Mouse (Mus musculus): ENCODE data around the gene Hpdl.
"Not testable (repeated sequence)": the region's sequence is repeated elsewhere in the genome, so short reads cannot be mapped to it uniquely, and the experiment has no call there.

Hpdl gene

DNA sequence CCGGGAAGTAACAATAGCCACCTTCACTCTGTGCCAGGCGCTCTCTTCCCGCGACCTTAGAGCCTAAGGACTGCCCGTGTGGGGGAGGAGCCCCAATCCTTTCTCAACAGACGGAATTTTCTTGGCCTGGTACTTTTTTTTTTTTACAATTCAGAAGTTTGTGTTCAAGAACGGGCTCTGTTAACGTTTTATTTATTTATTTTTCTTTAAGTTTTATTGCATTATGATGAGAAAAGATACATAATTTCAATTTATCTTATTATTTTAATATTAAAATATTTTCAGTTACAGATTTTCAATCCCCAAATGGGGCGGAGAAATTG lies at the start of gene Hpdl:
Hpdl (minus strand) TSS at position 14 of the 323 bp plus-strand sequence.
- no peak for DNase-seq (ENCODE audit: low read depth, low spot score)

GRCm38 (mm10) chr4:116869898-116870297 lies 48.4 kb upstream of the Hpdl start:
- DNase-seq (ENCODE audit: low read depth, low spot score), result no peak

GRCm38 (mm10) chr4:116862023-116862422 lies 40.5 kb upstream of the Hpdl start:
- no peak for DNase-seq (ENCODE audit: low read depth, low spot score)

DNA sequence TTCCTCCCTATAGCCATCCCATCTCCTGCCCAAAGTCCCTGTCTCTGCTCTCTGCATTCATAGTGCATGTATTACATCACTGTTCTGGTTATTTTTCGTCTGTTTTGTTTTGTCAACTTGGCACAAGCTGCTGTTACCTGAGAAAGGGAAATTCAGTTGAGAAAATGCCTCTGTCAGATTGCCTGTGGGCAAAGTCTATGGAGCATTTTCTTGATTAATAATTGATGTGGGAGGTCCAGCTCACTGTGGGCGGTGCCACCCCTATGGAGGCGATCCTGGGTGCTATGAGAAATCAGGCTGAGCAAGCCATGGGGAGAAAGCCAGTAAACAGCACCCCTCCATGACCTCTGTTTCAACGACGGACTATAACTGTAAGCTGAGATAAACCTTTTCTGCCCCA lies 38.2 kb upstream of the Hpdl start:
- DNase-seq (ENCODE audit: low read depth, low spot score), result no peak

GRCm38 (mm10) chr4:116857203-116857602 lies 35.7 kb upstream of the Hpdl start:
- no peak for DNase-seq (ENCODE audit: low read depth, low spot score)

DNA sequence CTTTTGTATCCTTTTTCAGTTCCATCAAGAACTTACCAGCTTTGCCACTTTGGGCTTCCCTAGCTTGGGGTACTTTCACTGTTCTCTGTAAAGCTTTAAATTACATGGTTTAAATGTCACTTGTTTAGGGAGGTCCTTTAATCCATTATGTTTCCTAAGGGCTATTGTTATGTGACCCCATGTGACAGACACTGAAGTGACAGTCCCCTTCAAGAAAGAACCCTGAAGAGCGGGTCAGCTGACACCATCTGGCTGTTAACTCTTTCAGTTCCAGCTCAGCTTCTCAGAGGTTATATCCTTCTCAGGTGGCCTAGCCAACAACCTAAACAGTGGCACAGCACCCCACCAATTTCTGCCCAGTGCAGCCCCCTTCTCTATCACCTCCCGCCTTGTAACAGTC lies 32.8 kb upstream of the Hpdl start:
- DNase-seq (ENCODE audit: low read depth, low spot score), result no peak

GRCm38 (mm10) chr4:116849901-116850300 lies 28.4 kb upstream of the Hpdl start:
- no peak for DNase-seq (ENCODE audit: low read depth, low spot score)

GRCm38 (mm10) chr4:116844324-116844723 lies 22.8 kb upstream of the Hpdl start:
- no peak for DNase-seq (ENCODE audit: low read depth, low spot score)

DNA sequence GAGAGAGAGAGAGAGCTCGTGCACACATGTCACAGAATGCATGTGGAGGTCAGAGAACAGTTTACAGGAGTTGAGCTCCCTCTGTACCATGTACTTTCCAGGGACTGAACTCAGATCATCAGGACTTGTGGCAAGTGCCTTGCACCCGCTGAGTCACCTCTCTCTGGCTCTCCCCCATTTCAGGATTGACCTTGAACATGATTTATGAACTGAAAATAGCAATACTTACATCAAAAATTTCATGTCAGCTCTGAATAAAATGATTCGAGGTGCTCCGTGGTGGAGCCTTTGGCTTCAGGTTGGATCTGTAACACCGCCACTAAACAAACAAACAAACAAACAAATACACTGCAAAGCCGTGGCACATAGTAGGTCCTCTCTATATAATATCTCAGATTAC lies 19.3 kb upstream of the Hpdl start:
- DNase-seq (ENCODE audit: low read depth, low spot score), result no peak

DNA sequence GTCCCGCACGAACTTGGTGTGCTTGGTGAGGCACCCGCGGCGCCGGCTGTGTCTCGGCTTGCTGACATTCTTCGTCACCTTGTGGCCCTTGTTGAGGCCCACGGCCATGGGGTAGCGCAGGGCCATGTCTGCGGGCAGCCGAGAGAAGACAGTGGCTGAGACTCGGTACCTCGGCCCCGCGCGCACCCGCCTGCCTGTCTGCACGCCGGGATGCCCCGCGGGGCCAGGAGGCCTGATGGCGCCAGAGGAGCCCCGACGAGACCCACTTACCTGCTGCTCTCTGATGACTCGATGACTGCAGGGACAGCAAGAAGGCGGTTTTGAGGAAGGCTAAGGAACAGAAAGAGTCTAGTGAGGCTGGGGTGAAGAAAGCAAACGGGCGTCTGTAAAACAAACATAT lies 18.6 kb upstream of the Hpdl start:
- DNase-seq (ENCODE audit: low read depth, low spot score), result not testable (repeated sequence)

DNA sequence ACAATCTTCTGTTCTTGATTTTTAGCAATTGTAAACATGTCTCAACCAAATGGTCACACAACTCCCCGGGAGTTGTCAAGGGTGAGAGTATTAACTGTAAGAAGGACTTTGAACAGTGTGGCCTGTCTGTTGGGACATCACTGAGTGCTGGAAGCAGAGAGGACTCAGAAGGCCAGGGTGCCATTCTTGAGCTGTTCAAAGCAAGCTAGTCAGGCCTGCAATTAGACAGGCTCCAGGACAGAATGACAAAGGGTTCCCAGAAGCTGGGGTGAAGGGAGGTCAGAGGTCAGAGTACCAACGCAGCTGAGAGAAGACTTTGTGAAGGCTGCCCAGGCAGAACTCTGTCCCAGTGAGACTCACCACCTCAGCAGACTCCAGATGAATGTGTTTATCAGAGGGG lies 17.5 kb upstream of the Hpdl start:
- no peak for DNase-seq (ENCODE audit: low read depth, low spot score)

DNA sequence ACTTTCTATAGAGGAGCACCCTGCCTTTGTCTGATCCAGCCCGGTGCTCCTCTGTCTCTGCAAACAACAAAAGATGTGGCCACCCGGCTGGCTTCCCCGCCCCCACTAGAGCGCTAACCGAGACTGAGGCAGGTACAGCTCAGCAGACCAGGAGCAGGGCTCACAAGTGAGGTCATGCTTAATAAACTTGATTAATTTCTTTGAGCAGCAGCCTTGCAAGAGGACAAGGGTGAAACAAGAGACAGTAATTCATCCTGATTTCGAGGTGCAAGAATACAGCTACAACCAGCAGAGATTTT lies 8.5 kb upstream of the Hpdl start:
- no peak for DNase-seq (ENCODE audit: low read depth, low spot score)

GRCm38 (mm10) chr4:116829364-116830069 lies 8.0 kb upstream of the Hpdl start:
- DNase-seq (ENCODE audit: low read depth, low spot score), result no peak

GRCm38 (mm10) chr4:116827819-116828218 lies 6.3 kb upstream of the Hpdl start:
- DNase-seq (ENCODE audit: low read depth, low spot score), result peak; percentile 71

DNA sequence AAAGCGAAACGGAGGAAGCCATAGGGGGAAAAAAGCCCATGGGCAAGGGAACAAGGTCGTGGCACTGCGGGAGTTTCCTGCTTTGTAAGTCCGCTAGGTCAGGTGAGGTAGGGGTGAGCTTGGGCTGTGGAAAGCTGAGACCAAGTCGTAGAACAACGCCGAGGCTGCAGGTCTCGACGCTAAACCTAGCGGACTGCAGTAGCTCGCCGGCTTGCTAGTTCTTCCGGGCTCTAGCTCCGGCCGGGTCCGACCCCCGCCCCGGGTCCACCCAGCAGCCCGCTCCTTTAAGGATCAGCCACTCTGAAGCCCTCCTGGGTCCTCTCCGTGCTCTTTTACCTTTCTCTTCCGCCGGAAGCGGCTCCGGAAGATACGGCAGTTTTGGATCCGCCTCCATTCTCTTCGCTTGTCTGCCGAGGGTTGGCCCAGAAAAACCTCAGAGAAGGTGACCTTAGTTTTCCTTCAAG lies 3.1 kb upstream of the Hpdl start:
- no peak for DNase-seq (ENCODE audit: low read depth, low spot score)

DNA sequence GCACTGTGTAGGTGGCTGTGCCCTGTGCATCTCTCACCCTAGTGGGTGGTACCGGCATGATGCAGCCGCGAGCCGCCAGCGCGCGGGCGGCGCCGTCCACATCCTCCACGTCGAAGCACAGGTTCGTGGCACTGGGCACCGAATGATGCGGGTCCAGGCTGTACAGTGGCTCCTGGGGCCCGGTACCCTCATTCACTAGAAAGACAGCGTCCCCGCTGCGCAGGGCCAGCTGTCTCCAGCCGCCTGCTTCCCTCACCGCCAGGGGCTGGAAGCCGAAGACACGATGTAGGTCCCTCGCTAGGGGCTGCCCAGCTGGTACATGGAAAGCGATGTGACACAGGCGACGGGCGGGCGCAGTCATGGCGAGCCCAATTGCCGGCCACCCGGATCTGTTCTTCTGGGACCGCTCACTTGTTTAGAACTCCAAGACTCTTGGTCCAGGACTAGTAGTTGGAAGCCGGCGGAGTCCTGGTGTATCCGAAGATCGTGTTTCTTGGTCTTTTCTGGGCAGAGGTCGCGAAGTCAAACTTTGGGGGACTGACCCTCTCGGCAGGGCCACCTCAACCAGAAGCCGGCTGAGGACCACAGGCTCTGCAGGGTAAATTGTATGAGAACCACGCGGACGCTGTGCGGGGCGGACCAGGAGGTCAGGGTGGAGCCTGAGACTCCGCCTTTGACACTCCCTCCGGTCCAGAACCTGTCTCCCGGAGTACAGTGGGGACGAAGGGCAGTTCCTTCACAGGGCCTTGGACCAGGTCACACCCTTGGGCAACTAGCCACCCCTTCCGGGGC lies 409 bp downstream of the Hpdl start:
- no peak for DNase-seq (ENCODE audit: low read depth, low spot score)

GRCm38 (mm10) chr4:116819968-116820901 lies 1.3 kb downstream of the Hpdl start:
- DNase-seq (ENCODE audit: low read depth, low spot score), result no peak

GRCm38 (mm10) chr4:116817486-116817885 lies 4.0 kb downstream of the Hpdl start:
- DNase-seq (ENCODE audit: low read depth, low spot score), result no peak

DNA sequence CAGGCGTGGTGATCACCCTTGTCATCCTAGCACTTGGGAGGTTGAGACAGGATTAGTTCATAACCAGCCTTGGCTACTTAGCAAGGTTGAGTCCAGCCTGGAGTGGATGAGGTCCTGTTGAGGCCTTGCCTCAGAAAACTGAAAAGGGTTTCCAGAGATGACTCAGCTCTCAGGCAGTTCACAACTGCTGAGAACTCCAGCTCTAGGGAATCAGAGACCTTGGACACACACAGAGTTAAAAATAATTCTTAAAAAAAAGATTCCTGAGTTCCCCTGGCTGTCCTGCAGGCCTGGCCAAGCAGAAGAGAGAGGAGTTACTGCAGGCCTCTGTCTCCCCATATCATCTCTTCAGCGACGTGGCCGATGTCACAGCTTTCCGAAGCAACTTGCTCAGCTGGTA lies 6.2 kb downstream of the Hpdl start:
- DNase-seq (ENCODE audit: low read depth, low spot score), result no peak

DNA sequence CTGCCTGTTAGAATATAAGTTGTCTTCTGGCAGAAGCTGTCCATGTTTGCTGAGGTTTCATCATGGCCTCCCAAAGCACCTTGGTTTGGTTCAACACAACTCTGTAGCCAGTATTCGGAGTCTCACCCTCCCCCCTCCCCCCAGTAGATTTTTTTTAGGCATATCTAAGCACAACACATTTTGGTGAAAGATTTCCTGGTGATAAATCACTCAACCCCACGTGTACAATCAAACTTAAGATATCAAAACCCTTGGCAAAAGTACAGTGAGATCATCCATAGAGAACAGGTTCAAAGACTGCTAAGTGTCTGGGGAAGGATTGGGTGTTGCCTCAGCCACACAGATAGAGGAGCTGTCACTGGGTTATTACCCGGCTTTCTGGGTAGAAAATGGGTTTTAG lies 10.5 kb downstream of the Hpdl start:
- no peak for DNase-seq (ENCODE audit: low read depth, low spot score)

GRCm38 (mm10) chr4:116807197-116808129 lies 14.0 kb downstream of the Hpdl start, which contains the start of the genes Toe1 and Mutyh:
Gene Toe1, minus strand, starts transcription at chr4:116807640.
Gene Mutyh, plus strand, starts transcription at chr4:116807723.
- DNase-seq (ENCODE audit: low read depth, low spot score), result peak; percentile 96
